Mouse (Mus musculus) olfactory bulb, adult 2 months (tissue): Measurements from ENCODE around the gene Tmsb10.

Experiments used
- CTCF ChIP-seq: fragments of 200-500 bp; IDR thresholded peaks from 2 replicates; pipeline ENCODE4 v1.5.1; 2012; ENCODE audit warnings: low read depth, mild to moderate bottlenecking, low read length, moderate library complexity; ENCODE audit not compliant: insufficient read depth
- POLR2A ChIP-seq: fragments of 200-500 bp; IDR thresholded peaks from 2 replicates; pipeline ENCODE4 v1.6.1; 2012; ENCODE audit warnings: mild to moderate bottlenecking, low read depth, low read length, moderate library complexity; ENCODE audit not compliant: insufficient read depth

GRCm38 (mm10) chr6:72957676-72958641, 589 bp downstream of the Tmsb10 start:
- TF ChIP-seq CTCF = no peak
- peak; percentile 85 for TF ChIP-seq POLR2A
